Mouse (Mus musculus) small intestine, adult 2 months (tissue): ENCODE data around the gene Eef1a2. TPM values are rescaled to one million over a fixed set of nuclear protein-coding genes. Genes with fewer than 3 reads are reported as not detected.
A peak's percentile ranks its signal among the peaks of the same experiment; 100 is the strongest.

Source experiments
- H3K27ac ChIP-seq: fragments of 200-500 bp; 2 replicates; pipeline ENCODE4 v1.5.1; 2012; ENCODE audit warnings: low read depth, low read length, control low read depth, inconsistent platforms; ENCODE audit not compliant: insufficient read depth
- H3K27me3 ChIP-seq: fragments of 200-500 bp; 2 replicates; pipeline ENCODE4 v1.6.1; 2012; ENCODE audit warnings: mild to moderate bottlenecking, moderate library complexity, low read length, inconsistent platforms; ENCODE audit not compliant: control insufficient read depth, insufficient read depth
- H3K36me3 ChIP-seq: fragments of 200-500 bp; 2 replicates; pipeline ENCODE4 v1.6.1; 2012; ENCODE audit warnings: mild to moderate bottlenecking, low read length, control low read depth, inconsistent platforms; ENCODE audit not compliant: control insufficient read depth, insufficient read depth
- H3K4me1 ChIP-seq: fragments of 200-500 bp; 2 replicates; pipeline ENCODE4 v1.6.1; 2012; ENCODE audit warnings: low read length, inconsistent platforms, mixed read lengths; ENCODE audit not compliant: control insufficient read depth, insufficient read depth, insufficient read length
- H3K4me3 ChIP-seq: fragments of 200-500 bp; 2 replicates; pipeline ENCODE4 v1.5.1; 2012; ENCODE audit warnings: low read depth, mild to moderate bottlenecking, control low read depth, inconsistent platforms, low read length, moderate library complexity
- CTCF ChIP-seq: fragments of 200-500 bp; IDR thresholded peaks from 2 replicates; pipeline ENCODE4 v1.5.1; 2012; ENCODE audit warnings: low read depth, mild to moderate bottlenecking, control low read depth, inconsistent platforms, low read length, moderate library complexity, mixed read lengths; ENCODE audit not compliant: insufficient replicate concordance, insufficient read length; ENCODE audit errors: extremely low read depth
- POLR2A ChIP-seq: fragments of 200-500 bp; IDR thresholded peaks from 2 replicates; pipeline ENCODE4 v1.6.1; 2012; ENCODE audit warnings: low read depth, mild to moderate bottlenecking, control low read depth, inconsistent platforms, low read length, moderate library complexity
- WGBS: fragments of 180-500 bp; shearing (Covaris S2); methylation state at CpG from one replicate; pipeline ENCODE4 v1.1.7; 2018; 5-methylcytosine and 5-hydroxymethylcytosine counted together
- polyA plus RNA-seq: library from polyadenylated mRNA; depleted of rRNA; stranded (reverse); fragments of >200 nt; gene quantifications from 2 replicates; pipeline ENCODE4 v1.2.3, GENCODE M21; 2012

Eef1a2 gene
- polyA plus RNA-seq, 1 experiment, result 3.4 TPM

DNA sequence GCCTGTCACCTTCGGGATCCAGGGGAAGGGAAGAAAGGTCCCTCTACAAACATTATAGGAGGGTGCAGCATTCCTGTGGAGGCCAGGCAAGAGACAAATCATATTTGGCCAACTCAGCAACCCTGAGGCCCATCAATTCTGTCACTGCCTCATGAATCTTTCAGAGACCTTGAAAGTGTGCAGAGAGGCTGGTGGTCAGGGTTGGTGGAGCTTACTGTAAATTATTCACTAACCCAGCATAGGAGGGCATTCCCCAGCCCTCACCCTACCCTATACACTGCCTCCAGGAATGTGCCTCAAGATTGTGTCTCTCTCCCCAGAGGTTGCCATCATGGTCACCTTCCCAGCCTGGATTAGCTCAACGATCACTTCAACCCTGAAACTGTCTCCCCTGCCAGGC is 12.1 kb downstream of the Eef1a2 start:
- peaks cover 4% of the 10 kb centered on the region; the same call in 1 of the 2 replicates for H3K4me1 ChIP-seq
- H3K4me3 ChIP-seq, result no peak overlapping the region
- H3K27me3 ChIP-seq, result peaks cover 8% of the 10 kb centered on the region
- TF ChIP-seq CTCF (no peak), POLR2A (no peak)
- 74% methylated on average over 2 of the region's 2 CpGs for WGBS
- H3K36me3 ChIP-seq, result no peaks in the 10 kb centered on the region
- no peak overlapping the region for H3K27ac ChIP-seq

DNA sequence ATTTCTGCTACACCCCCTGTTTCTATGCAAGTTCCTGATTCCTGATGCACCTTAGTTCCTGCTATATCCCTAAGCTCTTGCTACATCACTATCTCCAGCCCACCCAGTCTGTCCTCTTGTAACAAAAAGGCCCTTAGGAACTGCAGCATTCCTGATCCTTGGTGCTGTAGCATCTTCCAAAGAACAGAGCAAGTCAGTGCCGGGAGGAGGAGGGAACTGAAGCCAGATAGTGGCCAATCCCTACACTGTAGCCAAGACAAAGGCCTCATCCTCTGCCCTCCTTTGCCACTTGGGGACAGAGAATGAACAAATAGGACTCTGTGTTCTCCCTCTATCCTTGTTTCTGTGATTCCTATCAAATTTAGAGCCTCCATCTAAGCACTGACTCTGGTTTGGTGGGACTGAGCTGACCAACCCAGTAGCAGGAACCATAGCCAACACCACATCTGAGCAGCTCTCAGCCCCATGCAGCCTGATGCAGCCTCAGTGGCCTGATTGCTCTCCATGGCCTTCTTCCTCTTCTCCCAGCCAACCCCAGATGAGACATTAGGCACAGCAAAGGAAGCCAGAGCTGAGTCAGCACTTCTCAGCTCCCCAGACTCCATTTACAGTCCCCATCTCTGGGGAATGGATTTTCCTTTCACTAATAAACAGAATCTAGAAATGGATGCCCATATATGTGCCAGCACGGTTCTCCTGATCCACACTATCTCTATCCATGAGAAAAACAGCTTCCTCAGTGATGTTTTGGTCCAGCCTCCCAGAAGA is 13.1 kb downstream of the Eef1a2 start:
- peaks cover 4% of the 10 kb centered on the region; the same call in 1 of the 2 replicates for H3K4me1 ChIP-seq
- peaks cover 8% of the 10 kb centered on the region for H3K27me3 ChIP-seq
- 46% methylated on average over 2 of the region's 2 CpGs for WGBS
- H3K4me3 ChIP-seq, result no peak overlapping the region
- no peaks in the 10 kb centered on the region for H3K36me3 ChIP-seq
- TF ChIP-seq POLR2A (no peak), CTCF (no peak)
- no peak overlapping the region for H3K27ac ChIP-seq

DNA sequence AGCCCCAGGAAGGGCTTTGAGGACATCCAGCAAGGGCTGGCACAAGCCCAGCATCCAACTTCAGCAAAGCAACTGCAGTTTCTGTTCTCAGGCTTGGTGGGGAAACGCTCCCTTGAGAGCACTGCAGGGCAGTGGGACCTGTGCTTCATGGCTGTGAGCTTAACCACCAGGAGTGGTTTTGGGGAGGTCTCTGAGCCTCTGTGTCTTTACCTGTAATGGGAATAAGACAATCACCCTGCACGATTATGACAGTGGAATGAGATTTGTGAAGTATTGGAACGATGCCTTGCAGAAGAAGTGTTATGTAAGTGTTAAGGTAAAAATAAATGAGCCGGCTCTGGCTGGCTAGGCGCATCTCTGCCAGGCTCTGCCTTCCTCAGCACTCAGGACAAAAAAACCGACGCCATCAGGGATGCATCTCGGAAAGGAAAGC is 14.1 kb downstream of the Eef1a2 start:
- no peak overlapping the region for H3K27ac ChIP-seq
- no peak for TF ChIP-seq POLR2A
- no peak for TF ChIP-seq CTCF
- 51% methylated on average over 8 of the region's 8 CpGs for WGBS

DNA sequence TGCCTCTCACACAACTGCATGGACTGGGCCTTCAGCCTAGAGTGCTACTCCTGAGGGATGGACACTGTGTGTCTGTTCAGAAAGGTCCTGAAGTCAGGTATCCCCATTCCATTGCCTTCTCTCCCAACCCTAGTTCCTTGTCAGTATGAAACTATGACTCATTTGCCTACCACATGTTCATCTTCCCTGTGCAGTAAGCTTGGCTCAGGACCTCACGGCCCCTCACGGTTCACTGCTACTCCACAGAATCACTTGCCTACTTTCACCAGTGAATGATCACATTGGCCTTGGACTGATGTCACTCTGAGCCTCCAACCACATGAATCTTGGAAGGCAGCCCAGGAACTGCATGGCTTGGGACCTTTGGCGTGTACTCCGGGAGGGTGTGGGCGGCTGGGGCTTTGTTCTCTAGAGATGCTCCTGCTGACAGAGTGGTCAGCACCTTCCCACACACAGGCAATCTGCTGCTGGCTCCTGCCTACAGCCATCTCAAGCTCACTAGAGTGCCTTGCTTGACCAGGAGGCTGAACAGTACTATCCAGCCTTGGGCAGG is 17.1 kb downstream of the Eef1a2 start:
- Histone ChIP-seq H3K27ac (no peak overlapping the region), H3K27me3 (peaks cover 14% of the 10 kb centered on the region), H3K4me3 (no peak overlapping the region), H3K36me3 (no peaks in the 10 kb centered on the region), H3K4me1 (no peaks in the 10 kb centered on the region)
- no peak for TF ChIP-seq POLR2A
- TF ChIP-seq CTCF, result no peak
- 74% methylated on average over 5 of the region's 5 CpGs for WGBS

More for the DNA sequence above, 14.1 kb downstream of the Eef1a2 start:
- Histone ChIP-seq H3K4me3 (no peak overlapping the region), H3K36me3 (no peaks in the 10 kb centered on the region), H3K4me1 (no peaks in the 10 kb centered on the region), H3K27me3 (peaks cover 4% of the 10 kb centered on the region)

DNA sequence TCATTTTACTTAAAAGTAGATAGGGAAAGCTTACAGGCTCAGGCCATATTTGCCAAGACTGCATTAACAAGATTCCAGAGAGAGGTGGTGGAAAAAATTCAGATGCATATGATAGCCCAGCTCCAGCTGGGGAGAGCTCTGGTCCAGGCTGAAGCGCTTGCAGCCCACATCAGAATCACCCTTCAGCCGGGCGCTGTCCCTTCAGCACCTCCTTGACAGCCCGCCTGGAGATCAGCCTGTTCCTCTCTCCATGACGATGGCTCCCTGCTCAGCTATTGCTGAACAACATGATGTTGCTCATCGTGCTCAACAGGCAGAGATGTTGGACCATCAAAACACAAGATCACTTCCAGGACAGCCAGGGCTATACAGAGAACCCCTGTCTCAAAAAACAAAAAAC is 19.9 kb downstream of the Eef1a2 start:
- H3K36me3 ChIP-seq, result no peaks in the 10 kb centered on the region
- no peak overlapping the region for H3K4me3 ChIP-seq
- no peak for TF ChIP-seq POLR2A
- no peak for TF ChIP-seq CTCF
- no peak overlapping the region for H3K27ac ChIP-seq
- H3K27me3 ChIP-seq, result peaks cover 22% of the 10 kb centered on the region
- WGBS, result 3% methylated on average over 6 of the region's 6 CpGs
- H3K4me1 ChIP-seq, result 0 out of 2 replicates have a peak, but pooled peaks cover 2% of the 10 kb centered on the region

DNA sequence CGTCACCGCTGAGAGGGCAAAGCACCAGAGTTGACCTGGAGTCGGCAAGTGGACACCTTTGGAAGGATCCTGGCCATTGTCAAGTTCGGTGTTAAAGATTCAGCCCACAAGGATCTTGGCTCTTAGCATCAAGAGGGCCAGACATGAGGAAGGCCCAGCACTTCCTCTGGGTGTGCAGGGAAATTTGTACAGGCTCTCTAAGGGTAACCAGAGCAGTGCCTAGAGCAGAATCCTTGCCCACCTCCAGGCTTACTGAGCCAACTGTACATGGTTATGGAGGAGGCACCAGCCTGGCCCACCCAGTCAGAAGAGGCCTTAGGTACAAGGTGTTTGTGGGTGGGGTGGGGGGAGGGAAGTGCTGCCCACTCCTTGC is 21.4 kb downstream of the Eef1a2 start:
- no peak for TF ChIP-seq CTCF
- no peak for TF ChIP-seq POLR2A
- 10% methylated on average over 4 of the region's 4 CpGs for WGBS
- no peak overlapping the region for H3K27ac ChIP-seq
- no peaks in the 10 kb centered on the region for H3K36me3 ChIP-seq
- peaks cover 22% of the 10 kb centered on the region for H3K27me3 ChIP-seq
- H3K4me1 ChIP-seq, result 0 out of 2 replicates have a peak, but pooled peaks cover 2% of the 10 kb centered on the region
- H3K4me3 ChIP-seq, result no peak overlapping the region

DNA sequence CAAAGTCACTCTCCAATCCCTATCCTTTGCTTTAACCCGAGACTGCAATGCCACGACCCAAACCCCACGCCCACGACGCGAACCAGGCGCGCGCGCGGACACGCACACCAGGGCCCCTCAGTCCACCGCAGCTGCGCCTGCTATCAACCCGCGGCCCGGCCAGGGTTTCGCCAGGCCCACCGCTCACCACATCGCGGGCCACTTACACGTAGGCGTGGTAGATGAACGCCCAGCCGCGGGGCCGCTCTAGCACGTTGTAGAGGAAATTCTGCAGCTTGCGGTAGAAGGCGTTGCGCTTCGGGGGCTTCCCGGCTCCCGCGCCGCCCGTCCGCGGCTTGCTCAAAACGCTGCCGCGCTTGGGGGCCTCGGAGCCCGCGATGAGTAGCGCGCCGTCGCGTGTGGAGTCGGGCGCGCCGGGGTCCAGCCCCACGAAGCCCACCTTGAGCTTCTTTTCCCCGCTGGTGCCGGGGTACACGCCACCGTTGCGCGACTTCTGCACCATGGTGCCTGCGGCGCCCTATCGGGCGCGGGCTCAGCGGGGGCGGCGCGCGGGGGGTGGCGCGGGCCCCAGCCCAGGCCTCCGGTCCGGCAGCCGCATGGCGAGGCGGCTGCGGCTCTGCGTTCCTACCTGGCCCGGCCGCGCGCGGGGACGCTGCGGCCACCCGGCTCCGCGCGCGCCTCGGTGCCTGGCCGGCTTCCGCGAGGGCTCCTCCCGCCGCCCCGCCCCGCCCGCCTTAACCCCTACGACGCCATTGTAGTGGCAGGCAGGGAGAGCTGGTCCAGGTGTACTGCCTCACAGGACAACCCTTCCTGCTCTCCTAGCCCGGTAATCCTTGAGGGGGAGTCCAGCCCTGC is 22.0 kb downstream of the Eef1a2 start, which contains the start of gene Kcnq2:
Gene Kcnq2, minus strand, starts transcription at position 710 of the 855 bp plus-strand sequence.
- Histone ChIP-seq H3K4me1 (0 out of 2 replicates have a peak, but pooled peaks cover 2% of the 10 kb centered on the region), H3K27me3 (peaks cover 22% of the 10 kb centered on the region), H3K36me3 (no peaks in the 10 kb centered on the region), H3K27ac (no peak within 1 kb of the TSS), H3K4me3 (0 out of 2 replicates have a peak within 1 kb of the TSS, but pooled peaks have one; percentile 5)
- no peak for TF ChIP-seq POLR2A
- TF ChIP-seq CTCF, result no peak
- WGBS, result under 1% methylated on average over 104 of the region's 104 CpGs
